Mouse (Mus musculus) MEL (cell line): ENCODE measurements around the gene Mobp.

ENCODE experiments used
- CHD1 ChIP-seq: IDR thresholded peaks from 2 replicates; pipeline ENCODE4 v1.6.1; 2012; ENCODE audit warnings: low read depth, mild to moderate bottlenecking, inconsistent platforms, low read length, improper control_type of control experiment
- CTCF ChIP-seq, 3 experiments: IDR thresholded peaks in 2 of 3; conservative IDR thresholded peaks in 1 of 3; 2 replicates each; pipeline ENCODE4 v1.5.1; 2011 to 2012; ENCODE audit warnings: low read length in 3 of 3, low read depth in 2 of 3, mild to moderate bottlenecking in 2 of 3, improper control_type of control experiment in 1 of 3, inconsistent platforms in 1 of 3, mixed read lengths in 1 of 3, moderate library complexity in 1 of 3; ENCODE audit not compliant: control insufficient read depth in 1 of 3, insufficient read depth in 1 of 3, poor library complexity in 1 of 3, severe bottlenecking in 1 of 3
- MAX ChIP-seq: IDR thresholded peaks from 2 replicates; pipeline ENCODE4 v1.6.1; 2011; ENCODE audit warnings: low read length, improper control_type of control experiment
- POLR2AphosphoS2 ChIP-seq: IDR thresholded peaks from 2 replicates; pipeline ENCODE4 v1.6.1; 2011; ENCODE audit warnings: low read length, improper control_type of control experiment

- TF ChIP-seq CTCF (IDR thresholded peaks at IDR 0.05 in 2 of 3, conservative IDR thresholded peaks at IDR 0.05 in 1 of 3; ENCODE audit: control insufficient read depth in 1 of 3, insufficient read depth in 1 of 3, low read depth in 2 of 3, low read length in 3 of 3, poor library complexity in 1 of 3, severe bottlenecking in 1 of 3) (no peak), POLR2AphosphoS2 (no peak), MAX (no peak), CHD1 (no peak)
Measured at GRCm38 (mm10) chr9:120101165-120101564, 48.3 kb upstream of the Mobp start.
